Mouse (Mus musculus): ENCODE results near the gene Gli2. TPM values are rescaled to one million over a fixed set of nuclear protein-coding genes. Genes with fewer than 3 reads are reported as not detected.

The Gli2 gene
- total RNA-seq, 2 experiments from 2014 or later, result 1.5 to 3.3 TPM

DNA sequence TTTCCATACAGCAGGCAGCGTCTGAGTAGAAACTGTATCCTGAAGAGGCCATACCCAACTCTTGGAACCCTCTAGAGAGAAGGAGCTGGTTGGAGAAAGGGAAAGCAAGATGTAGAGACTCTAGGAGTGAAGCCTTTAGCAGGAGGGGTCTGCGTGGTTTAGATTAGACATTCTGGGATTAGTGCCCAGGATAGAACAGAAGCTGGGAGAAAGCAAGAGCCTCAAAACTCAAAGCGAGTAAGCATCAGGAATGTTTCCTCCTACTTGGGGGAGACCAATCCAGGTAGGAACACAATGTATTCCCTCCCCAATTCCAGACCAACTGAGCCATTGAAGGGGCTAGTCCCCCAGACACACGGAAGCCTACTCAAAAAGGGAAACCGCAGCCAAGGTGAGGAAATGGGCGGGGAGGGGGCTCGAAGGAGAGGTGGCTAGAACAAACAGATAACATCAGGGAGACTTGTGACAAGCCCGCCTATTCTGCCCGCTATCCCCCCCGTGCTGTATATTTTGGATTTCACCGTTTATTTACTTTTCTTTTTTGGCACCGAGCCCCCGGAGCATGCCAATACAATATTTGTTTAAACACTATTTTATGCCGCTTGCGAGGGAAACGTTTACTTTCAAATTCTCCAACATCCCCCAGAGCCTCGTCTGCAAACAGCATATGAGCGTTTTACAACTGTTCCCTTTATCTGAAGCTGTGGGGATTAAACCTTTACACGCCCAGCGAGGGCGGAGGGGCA is 2.1 kb downstream of the Gli2 start:
- DNase-seq, result no peak

GRCm38 (mm10) chr1:119049812-119050615 is 3.4 kb downstream of the Gli2 start:
- DNase-seq, result no peak

DNA sequence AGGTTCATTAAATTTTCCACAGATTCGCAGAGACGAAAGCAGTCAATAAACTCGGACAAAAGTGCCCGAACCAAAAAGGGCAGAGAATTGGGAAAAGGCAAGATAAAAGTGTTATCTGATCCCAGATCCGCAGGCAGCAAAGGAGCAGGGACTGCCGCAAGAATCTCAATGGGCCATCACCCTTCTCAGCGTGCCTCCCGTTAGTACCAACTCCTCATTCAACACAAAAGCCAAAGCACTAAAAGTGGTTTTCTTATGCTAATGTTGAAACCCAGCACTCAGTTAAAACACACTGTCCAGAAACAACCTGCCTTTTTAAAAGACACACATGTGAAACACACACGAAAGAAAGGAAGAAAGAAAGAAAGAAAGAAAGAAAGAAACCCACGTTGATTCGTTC is 4.4 kb downstream of the Gli2 start:
- DNase-seq, result no peak

- no peak for DNase-seq
These were observed 4.9 kb downstream of the Gli2 start for GRCm38 (mm10) chr1:119048547-119048946.

DNA sequence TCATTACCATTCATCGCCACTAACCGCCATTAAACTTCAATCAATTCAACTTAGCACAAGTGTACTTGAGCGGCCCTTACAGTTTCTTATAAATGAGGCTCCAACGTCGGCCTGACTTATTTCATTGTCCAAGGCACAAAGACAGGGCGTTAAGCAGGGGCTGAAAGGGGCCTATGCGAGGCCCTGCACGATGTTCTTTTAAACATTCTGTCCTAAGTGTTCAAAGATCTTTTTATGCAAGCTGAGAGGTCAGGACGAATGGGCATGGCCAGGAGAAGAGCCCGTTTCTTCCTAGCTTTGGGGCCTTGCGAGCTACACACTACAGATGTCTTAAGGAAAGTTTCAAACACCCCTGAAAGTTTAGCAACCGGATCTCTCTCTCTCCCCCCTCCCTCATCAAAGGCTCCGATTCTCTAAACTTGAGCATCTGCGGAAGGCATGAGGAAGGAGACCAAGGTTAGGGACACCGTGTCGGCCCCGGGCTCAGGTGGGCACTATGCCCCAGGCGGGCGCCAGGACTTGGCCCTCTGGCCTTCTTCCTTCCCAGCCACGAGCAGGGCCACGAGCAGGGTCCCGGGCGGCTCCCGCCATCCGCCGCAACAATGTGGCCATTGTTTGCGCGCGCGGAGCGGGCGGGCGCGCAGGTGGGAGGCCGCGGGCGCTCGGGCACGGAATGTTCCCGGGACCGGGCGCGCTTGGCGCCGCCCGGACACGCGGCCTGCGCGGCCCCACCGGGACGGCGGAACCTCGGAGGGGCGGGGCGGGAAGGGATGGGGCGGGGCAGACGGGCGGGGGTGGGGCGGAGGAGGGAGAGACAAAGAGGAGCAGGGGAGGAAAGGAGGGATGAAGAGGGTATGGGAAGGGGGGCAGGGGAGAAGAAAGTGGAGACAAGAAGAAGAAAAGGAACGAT is 5.7 kb downstream of the Gli2 start:
- peak; percentile 61 for DNase-seq

- no peak for DNase-seq
These were observed 15.0 kb downstream of the Gli2 start for GRCm38 (mm10) chr1:119038436-119038835.

GRCm38 (mm10) chr1:119035931-119036330 is 17.5 kb downstream of the Gli2 start:
- no peak for DNase-seq

DNA sequence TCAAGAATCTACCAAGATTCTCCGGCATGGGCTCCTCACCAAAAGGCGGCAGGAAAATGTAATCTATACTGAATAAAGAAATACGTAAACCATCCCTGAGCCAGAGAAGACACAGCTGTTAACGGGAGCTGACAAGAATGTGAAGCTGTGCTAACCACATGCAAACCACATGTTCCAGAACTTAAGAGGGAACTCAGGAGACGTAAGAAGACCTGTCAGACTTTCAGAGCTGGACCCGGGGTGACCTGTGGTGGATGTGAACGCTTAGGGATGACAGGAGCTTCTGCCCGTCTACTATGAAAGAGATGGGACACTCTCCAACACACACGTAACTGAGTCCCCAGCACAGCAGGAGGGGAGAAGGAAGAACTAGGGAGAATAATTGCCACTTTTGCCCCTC is 18.1 kb downstream of the Gli2 start:
- DNase-seq, result no peak

- DNase-seq, result no peak
These were observed 19.2 kb downstream of the Gli2 start for GRCm38 (mm10) chr1:119034163-119034705.

DNA sequence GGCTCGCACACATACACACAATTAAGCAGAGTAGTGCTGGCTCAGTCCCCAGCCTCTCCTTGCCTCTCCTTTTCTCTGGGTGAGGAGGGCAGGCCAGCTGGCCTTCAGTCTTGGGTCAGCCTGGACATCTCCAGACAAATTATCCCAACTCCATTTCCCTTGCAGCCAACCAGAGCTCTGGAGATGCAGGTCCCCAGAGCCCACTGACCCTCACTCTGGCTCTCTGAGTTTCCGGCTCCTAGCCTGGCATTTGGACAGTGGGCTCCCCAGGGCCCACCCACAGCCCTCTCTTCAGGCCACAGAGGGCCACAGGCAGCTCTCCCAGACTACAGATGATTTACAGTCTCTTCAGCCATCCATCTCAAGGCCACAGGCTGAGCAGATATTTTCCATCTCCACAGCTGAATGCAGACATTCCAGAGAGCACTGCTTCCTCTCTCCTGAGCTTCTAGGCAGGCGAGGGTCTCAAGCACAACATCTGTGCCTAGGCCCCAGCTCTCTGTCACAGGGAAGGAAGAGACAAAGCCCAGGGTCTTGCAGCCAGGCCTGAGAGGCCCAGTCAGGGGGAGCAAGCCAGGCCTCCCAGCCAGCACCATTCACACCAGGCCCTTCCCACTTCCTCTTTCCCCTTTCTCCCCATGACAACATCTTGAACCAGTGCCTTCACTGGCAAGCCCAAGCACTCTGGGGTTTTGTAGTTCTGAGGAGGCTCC is 19.8 kb downstream of the Gli2 start:
- DNase-seq, result peak; percentile 51

- peak; percentile 57 for DNase-seq
These were observed 22.2 kb downstream of the Gli2 start for GRCm38 (mm10) chr1:119031185-119031584.

GRCm38 (mm10) chr1:119025647-119026358 is 27.6 kb downstream of the Gli2 start:
- no peak for DNase-seq

DNA sequence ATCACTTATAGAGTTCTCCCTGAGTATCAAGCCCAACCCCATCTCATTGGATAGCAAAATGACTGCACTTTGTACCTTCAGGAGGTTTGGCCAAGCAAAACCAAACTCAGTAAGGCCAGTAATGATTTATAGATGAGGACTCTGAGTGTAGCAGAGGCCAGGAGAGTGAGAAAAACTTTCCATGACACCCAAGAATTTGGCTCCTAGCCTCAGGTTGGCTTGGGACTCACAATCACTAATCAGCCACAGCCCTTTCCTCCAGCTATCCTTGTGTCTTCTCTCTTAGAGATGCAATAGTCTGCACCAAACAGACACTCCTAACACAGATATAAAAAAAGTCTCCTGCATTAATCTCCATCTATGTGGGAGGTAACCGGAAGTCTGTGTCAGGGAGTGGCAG is 31.1 kb downstream of the Gli2 start:
- DNase-seq, result peak; percentile 21

GRCm38 (mm10) chr1:119020092-119020491 is 33.3 kb downstream of the Gli2 start:
- DNase-seq, result peak; percentile 49

DNA sequence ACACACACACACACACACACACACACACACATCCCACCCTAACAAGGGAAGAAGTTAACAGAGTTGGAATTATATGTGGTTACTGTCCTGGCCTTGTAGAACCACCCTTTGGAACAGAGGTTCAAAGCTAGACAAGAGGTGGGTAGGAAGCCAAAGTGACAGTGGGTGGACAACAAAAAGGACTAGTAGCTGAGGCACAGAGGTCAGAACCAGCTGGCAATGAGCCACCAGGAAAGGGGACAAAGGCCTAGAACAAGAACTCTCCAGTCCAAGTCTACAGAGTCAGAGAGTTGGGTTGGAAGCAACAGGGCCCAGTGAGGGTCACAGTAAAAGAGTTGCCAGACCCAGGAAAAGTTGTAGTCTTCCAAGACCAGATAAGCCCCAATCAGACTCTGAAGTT is 34.4 kb downstream of the Gli2 start:
- DNase-seq, result no peak

DNA sequence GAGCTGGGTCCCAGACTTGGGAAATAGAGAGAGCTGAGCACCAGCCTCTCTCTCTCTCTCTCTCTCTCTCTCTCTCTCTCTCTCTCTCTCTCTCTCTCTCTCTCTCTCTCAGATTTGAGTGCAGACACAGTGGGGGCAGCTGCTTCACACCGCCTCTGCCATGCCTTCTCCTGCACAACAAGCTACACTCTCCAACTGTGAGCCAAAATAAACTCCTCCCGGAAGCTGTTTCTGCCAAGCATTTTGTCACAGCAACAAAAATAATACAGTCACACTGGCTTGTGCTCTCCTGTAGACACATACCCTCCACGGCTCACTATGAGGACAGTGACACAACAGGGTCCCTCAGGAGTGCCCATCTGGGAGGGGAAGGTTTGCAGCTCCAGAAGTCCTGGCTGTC is 36.6 kb downstream of the Gli2 start:
- DNase-seq, result no peak

- DNase-seq, result no peak
These were observed 38.3 kb downstream of the Gli2 start for GRCm38 (mm10) chr1:119015108-119015507.

- no peak for DNase-seq
These were observed 44.5 kb downstream of the Gli2 start for GRCm38 (mm10) chr1:119008949-119009348.

- no peak for DNase-seq
These were observed 49.5 kb downstream of the Gli2 start for GRCm38 (mm10) chr1:119003852-119004398.

DNA sequence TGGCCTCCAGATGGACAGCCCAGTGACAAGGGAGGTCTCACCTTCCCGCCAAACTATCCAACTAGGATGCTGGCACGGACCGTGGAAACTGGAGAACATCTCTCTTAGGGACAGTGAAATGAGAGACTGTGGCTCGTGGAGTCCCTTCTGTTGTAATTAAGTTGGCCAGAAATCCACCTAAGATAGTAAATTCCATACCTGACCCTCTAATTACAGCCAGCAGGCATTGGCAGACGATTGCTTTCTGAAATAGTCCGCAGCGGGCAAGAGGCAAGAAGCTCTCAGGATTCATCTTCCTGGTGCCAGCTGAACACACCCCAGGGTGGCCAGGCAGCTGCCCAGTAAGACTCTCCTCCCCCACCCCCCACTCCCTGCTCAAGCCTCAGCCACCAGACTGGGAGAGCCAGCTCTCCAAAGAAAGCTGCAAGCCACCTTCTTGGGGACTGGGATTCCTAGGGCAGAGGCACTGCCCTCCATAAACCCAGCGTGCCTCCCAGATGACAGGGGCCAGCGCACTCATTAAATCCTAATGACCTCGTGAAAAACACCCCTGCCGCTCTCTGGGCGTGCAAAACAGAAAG is 51.9 kb downstream of the Gli2 start:
- no peak for DNase-seq
